Mouse (Mus musculus): ENCODE results near the gene Mfn2. TPM values are rescaled to one million over a fixed set of nuclear protein-coding genes. Genes with fewer than 3 reads are reported as not detected.

The Mfn2 gene
- total RNA-seq, 1 experiment = 18.6 TPM

GRCm38 (mm10) chr4:147934611-147935010, 30.1 kb upstream of the Mfn2 start:
- Histone ChIP-seq H3K9ac (ENCODE audit: insufficient read depth, low read depth, low read length, poor library complexity, severe bottlenecking) (no peak overlapping the region), H3K4me1 (ENCODE audit: control insufficient read depth in 2 of 2, insufficient read depth in 2 of 2, low read length in 2 of 2, poor library complexity in 1 of 2) (peaks cover 8 to 18% of the 10 kb centered on the region in 2 experiments), H3K4me3 (ENCODE audit: insufficient read depth in 1 of 2, low read depth in 1 of 2, low read length in 2 of 2, poor library complexity in 1 of 2, severe bottlenecking in 1 of 2) (no peak overlapping the region), H3K27ac (ENCODE audit: insufficient read depth, low read depth, low read length, poor library complexity, severe bottlenecking) (no peak overlapping the region), H3K36me3 (ENCODE audit: control insufficient read depth, insufficient read depth, low read length, poor library complexity, severe bottlenecking) (no peaks in the 10 kb centered on the region; the same call in 1 of the 2 replicates), H3K9me3 (ENCODE audit: control insufficient read depth, insufficient read depth, low read depth, low read length) (no peaks in the 10 kb centered on the region)
- no peak for DNase-seq (ENCODE audit: low read depth, low spot score)
- in situ Hi-C loops (cut with MboI; ENCODE audit: low sequenced_read_pairs in 2 of 2, unreplicated experiment in 2 of 2) = no loop called here
- TF ChIP-seq ZNF384 (IDR thresholded peaks at IDR 0.05; ENCODE audit: low read depth, low read length) (no peak), ZC3H11A (IDR thresholded peaks at IDR 0.05; ENCODE audit: borderline replicate concordance, low read depth, low read length) (no peak), MAFK (IDR thresholded peaks at IDR 0.05; ENCODE audit: insufficient read depth, low read depth, low read length) (no peak), HCFC1 (IDR thresholded peaks at IDR 0.05; ENCODE audit: borderline replicate concordance, insufficient read depth, low read length) (no peak)

DNA sequence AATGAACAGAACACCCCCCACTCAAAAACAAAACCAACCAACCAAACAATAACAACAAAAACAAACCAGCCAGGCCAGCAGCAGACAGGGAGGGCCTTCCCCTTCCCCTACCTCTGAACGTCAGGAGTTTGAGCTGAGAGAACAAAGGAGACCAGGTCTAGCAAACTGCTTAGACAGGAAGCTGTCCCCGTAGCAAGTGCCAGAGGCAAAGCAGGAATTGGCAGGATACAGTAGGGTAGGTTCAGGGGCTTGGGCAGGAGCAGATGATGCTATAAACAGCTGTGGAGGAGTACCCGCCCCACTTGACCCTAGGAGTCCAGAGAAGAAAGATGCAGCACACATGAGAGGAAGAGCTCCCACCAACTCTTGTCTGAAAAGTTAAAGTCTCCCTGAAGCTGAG, 29.6 kb upstream of the Mfn2 start:
- H3K36me3 ChIP-seq (ENCODE audit: control insufficient read depth, insufficient read depth, low read length, poor library complexity, severe bottlenecking) = no peaks in the 10 kb centered on the region; the same call in 1 of the 2 replicates
- H3K9ac ChIP-seq (ENCODE audit: insufficient read depth, low read depth, low read length, poor library complexity, severe bottlenecking) = no peak overlapping the region
- no peaks in the 10 kb centered on the region for H3K9me3 ChIP-seq (ENCODE audit: control insufficient read depth, insufficient read depth, low read depth, low read length)
- TF ChIP-seq CHD2 (IDR thresholded peaks at IDR 0.05; ENCODE audit: low read depth, low read length) (no peak), ZC3H11A (IDR thresholded peaks at IDR 0.05; ENCODE audit: borderline replicate concordance, low read depth, low read length) (no peak), MAFK (IDR thresholded peaks at IDR 0.05; ENCODE audit: insufficient read depth, low read depth, low read length) (no peak), HCFC1 (IDR thresholded peaks at IDR 0.05; ENCODE audit: borderline replicate concordance, insufficient read depth, low read length) (no peak), ZNF384 (IDR thresholded peaks at IDR 0.05; ENCODE audit: low read depth, low read length) (no peak)
- in situ Hi-C loops (cut with MboI; ENCODE audit: low sequenced_read_pairs in 2 of 2, unreplicated experiment in 2 of 2) = no loop called here
- peaks cover 8 to 18% of the 10 kb centered on the region in 2 experiments for H3K4me1 ChIP-seq (ENCODE audit: control insufficient read depth in 2 of 2, insufficient read depth in 2 of 2, low read length in 2 of 2, poor library complexity in 1 of 2)
- H3K4me3 ChIP-seq (ENCODE audit: insufficient read depth in 1 of 2, low read depth in 1 of 2, low read length in 2 of 2, poor library complexity in 1 of 2, severe bottlenecking in 1 of 2) = no peak overlapping the region
- no peak for DNase-seq (ENCODE audit: low read depth, low spot score)
- no peak overlapping the region for H3K27ac ChIP-seq (ENCODE audit: insufficient read depth, low read depth, low read length, poor library complexity, severe bottlenecking)

DNA sequence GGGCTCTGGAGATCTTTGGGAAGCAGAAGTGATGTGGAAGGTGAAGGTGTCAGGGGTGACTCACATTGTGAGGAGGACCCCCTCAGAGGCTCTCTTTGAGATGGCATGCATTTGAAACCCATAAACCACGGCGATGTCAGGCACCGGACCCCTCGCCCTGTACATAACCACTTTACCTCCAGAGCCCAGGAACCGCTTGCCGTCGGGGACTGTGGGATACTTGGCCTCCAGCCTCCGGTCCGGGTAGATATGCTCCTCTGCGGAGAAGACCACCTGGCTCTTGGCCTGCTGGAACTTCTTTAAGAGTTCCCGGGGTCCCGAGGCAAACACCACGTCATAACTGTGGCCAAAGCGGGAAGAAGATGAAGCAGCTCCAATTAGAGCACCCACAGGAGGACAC, 26.4 kb upstream of the Mfn2 start:
- TF ChIP-seq ZC3H11A (IDR thresholded peaks at IDR 0.05; ENCODE audit: borderline replicate concordance, low read depth, low read length) (no peak), CHD2 (IDR thresholded peaks at IDR 0.05; ENCODE audit: low read depth, low read length) (no peak), HCFC1 (IDR thresholded peaks at IDR 0.05; ENCODE audit: borderline replicate concordance, insufficient read depth, low read length) (no peak), MAFK (IDR thresholded peaks at IDR 0.05; ENCODE audit: insufficient read depth, low read depth, low read length) (no peak), ZNF384 (IDR thresholded peaks at IDR 0.05; ENCODE audit: low read depth, low read length) (no peak)
- Histone ChIP-seq H3K9ac (ENCODE audit: insufficient read depth, low read depth, low read length, poor library complexity, severe bottlenecking) (no peak overlapping the region), H3K36me3 (ENCODE audit: control insufficient read depth, insufficient read depth, low read length, poor library complexity, severe bottlenecking) (no peaks in the 10 kb centered on the region; the same call in 1 of the 2 replicates), H3K27ac (ENCODE audit: insufficient read depth, low read depth, low read length, poor library complexity, severe bottlenecking) (no peak overlapping the region), H3K4me3 (ENCODE audit: insufficient read depth in 1 of 2, low read depth in 1 of 2, low read length in 2 of 2, poor library complexity in 1 of 2, severe bottlenecking in 1 of 2) (no peak overlapping the region), H3K9me3 (ENCODE audit: control insufficient read depth, insufficient read depth, low read depth, low read length) (no peaks in the 10 kb centered on the region), H3K4me1 (ENCODE audit: control insufficient read depth in 2 of 2, insufficient read depth in 2 of 2, low read length in 2 of 2, poor library complexity in 1 of 2) (peaks cover 5 to 8% of the 10 kb centered on the region in 2 experiments; a peak in 2 of 4 replicates)
- DNase-seq (ENCODE audit: low read depth, low spot score) = no peak
- in situ Hi-C loops (cut with MboI; ENCODE audit: low sequenced_read_pairs in 2 of 2, unreplicated experiment in 2 of 2) = no loop called here

GRCm38 (mm10) chr4:147928540-147928939, 24.0 kb upstream of the Mfn2 start:
- Histone ChIP-seq H3K4me3 (ENCODE audit: insufficient read depth in 1 of 2, low read depth in 1 of 2, low read length in 2 of 2, poor library complexity in 1 of 2, severe bottlenecking in 1 of 2) (no peak overlapping the region), H3K27ac (ENCODE audit: insufficient read depth, low read depth, low read length, poor library complexity, severe bottlenecking) (no peak overlapping the region), H3K9ac (ENCODE audit: insufficient read depth, low read depth, low read length, poor library complexity, severe bottlenecking) (no peak overlapping the region), H3K4me1 (ENCODE audit: control insufficient read depth in 2 of 2, insufficient read depth in 2 of 2, low read length in 2 of 2, poor library complexity in 1 of 2) (peaks cover 0 to 5% of the 10 kb centered on the region in 2 experiments; a peak in 1 of 4 replicates), H3K9me3 (ENCODE audit: control insufficient read depth, insufficient read depth, low read depth, low read length) (no peaks in the 10 kb centered on the region), H3K36me3 (ENCODE audit: control insufficient read depth, insufficient read depth, low read length, poor library complexity, severe bottlenecking) (no peaks in the 10 kb centered on the region; the same call in 1 of the 2 replicates)
- TF ChIP-seq ZNF384 (IDR thresholded peaks at IDR 0.05; ENCODE audit: low read depth, low read length) = no peak
- TF ChIP-seq CHD2 (IDR thresholded peaks at IDR 0.05; ENCODE audit: low read depth, low read length) = no peak
- no peak for TF ChIP-seq ZC3H11A (IDR thresholded peaks at IDR 0.05; ENCODE audit: borderline replicate concordance, low read depth, low read length)
- TF ChIP-seq HCFC1 (IDR thresholded peaks at IDR 0.05; ENCODE audit: borderline replicate concordance, insufficient read depth, low read length) = no peak
- TF ChIP-seq MAFK (IDR thresholded peaks at IDR 0.05; ENCODE audit: insufficient read depth, low read depth, low read length) = no peak
- DNase-seq (ENCODE audit: low read depth, low spot score) = no peak
- in situ Hi-C loops (cut with MboI; ENCODE audit: low sequenced_read_pairs in 2 of 2, unreplicated experiment in 2 of 2) = no loop called here

GRCm38 (mm10) chr4:147928136-147928535, 23.6 kb upstream of the Mfn2 start:
- no peak for DNase-seq (ENCODE audit: low read depth, low spot score)
- Histone ChIP-seq H3K4me3 (ENCODE audit: insufficient read depth in 1 of 2, low read depth in 1 of 2, low read length in 2 of 2, poor library complexity in 1 of 2, severe bottlenecking in 1 of 2) (no peak overlapping the region), H3K36me3 (ENCODE audit: control insufficient read depth, insufficient read depth, low read length, poor library complexity, severe bottlenecking) (no peaks in the 10 kb centered on the region; the same call in 1 of the 2 replicates), H3K9me3 (ENCODE audit: control insufficient read depth, insufficient read depth, low read depth, low read length) (no peaks in the 10 kb centered on the region), H3K4me1 (ENCODE audit: control insufficient read depth in 2 of 2, insufficient read depth in 2 of 2, low read length in 2 of 2, poor library complexity in 1 of 2) (peaks cover 0 to 3% of the 10 kb centered on the region in 2 experiments; a peak in 1 of 4 replicates), H3K9ac (ENCODE audit: insufficient read depth, low read depth, low read length, poor library complexity, severe bottlenecking) (no peak overlapping the region), H3K27ac (ENCODE audit: insufficient read depth, low read depth, low read length, poor library complexity, severe bottlenecking) (no peak overlapping the region)
- no peak for TF ChIP-seq ZC3H11A (IDR thresholded peaks at IDR 0.05; ENCODE audit: borderline replicate concordance, low read depth, low read length)
- TF ChIP-seq ZNF384 (IDR thresholded peaks at IDR 0.05; ENCODE audit: low read depth, low read length) = no peak
- TF ChIP-seq HCFC1 (IDR thresholded peaks at IDR 0.05; ENCODE audit: borderline replicate concordance, insufficient read depth, low read length) = no peak
- TF ChIP-seq CHD2 (IDR thresholded peaks at IDR 0.05; ENCODE audit: low read depth, low read length) = no peak
- no peak for TF ChIP-seq MAFK (IDR thresholded peaks at IDR 0.05; ENCODE audit: insufficient read depth, low read depth, low read length)
- in situ Hi-C loops (cut with MboI; ENCODE audit: low sequenced_read_pairs in 2 of 2, unreplicated experiment in 2 of 2) = no loop called here
